Mouse (Mus musculus) T-cell, adult 2 months (primary cell): ENCODE measurements around the gene Svopl.
A peak's percentile ranks its signal among the peaks of the same experiment; 100 is the strongest.

Source experiments
- DNase-seq: peaks from one replicate; pipeline ENCODE4 v3.0.0; 2022; ENCODE audit warnings: low spot score

The Svopl gene

GRCm38 (mm10) chr6:38031924-38032540 lies 14.8 kb downstream of the Svopl start:
- DNase-seq: no peak

- no peak for DNase-seq
Measured at GRCm38 (mm10) chr6:38028205-38028604, 18.6 kb downstream of the Svopl start.

GRCm38 (mm10) chr6:38027771-38028170 lies 19.0 kb downstream of the Svopl start:
- no peak for DNase-seq

GRCm38 (mm10) chr6:38023284-38023683 lies 23.5 kb downstream of the Svopl start:
- DNase-seq: no peak

- no peak for DNase-seq
Measured at GRCm38 (mm10) chr6:38021406-38021805, 25.4 kb downstream of the Svopl start.

GRCm38 (mm10) chr6:38012829-38013228 lies 34.0 kb downstream of the Svopl start:
- DNase-seq: no peak

- DNase-seq: peak; percentile 18
Measured at GRCm38 (mm10) chr6:38007459-38007858, 39.3 kb downstream of the Svopl start.

- no peak for DNase-seq
Measured at GRCm38 (mm10) chr6:37967386-37967785, 79.4 kb downstream of the Svopl start.

GRCm38 (mm10) chr6:37951306-37951705 lies 95.5 kb downstream of the Svopl start:
- no peak for DNase-seq

- no peak for DNase-seq
Measured at GRCm38 (mm10) chr6:37936498-37936897, 110.3 kb downstream of the Svopl start.
